Mouse (Mus musculus) layer of hippocampus, adult 11-12 months (tissue): ENCODE data around the gene Xcr1.

Experiments used
- DNase-seq: peaks from one replicate; pipeline ENCODE4 v3.0.0; 2022; ENCODE audit warnings: low spot score

The Xcr1 gene

DNA sequence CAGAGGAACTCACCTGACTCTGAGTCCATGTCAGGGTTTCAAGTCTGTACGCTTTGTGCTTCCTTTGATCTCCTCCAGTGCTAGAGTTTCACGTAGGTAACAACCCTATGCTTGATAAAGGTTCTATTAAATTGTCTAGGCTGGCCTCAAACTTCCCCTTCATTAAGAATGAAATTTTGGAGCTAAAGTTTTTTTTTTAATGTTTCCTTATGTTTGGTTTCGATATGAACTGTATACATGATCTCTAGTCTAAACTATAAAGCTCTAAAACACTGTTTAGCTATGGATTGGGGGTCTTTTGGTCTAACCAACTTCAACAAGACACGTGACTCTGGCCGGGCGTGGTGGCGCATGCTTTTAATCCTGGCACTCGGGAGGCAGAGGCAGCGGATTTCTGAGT lies at the start of gene Xcr1:
Gene Xcr1 (minus strand): TSS at position 101 of the 400 bp plus-strand sequence.
- no peak for DNase-seq

DNA sequence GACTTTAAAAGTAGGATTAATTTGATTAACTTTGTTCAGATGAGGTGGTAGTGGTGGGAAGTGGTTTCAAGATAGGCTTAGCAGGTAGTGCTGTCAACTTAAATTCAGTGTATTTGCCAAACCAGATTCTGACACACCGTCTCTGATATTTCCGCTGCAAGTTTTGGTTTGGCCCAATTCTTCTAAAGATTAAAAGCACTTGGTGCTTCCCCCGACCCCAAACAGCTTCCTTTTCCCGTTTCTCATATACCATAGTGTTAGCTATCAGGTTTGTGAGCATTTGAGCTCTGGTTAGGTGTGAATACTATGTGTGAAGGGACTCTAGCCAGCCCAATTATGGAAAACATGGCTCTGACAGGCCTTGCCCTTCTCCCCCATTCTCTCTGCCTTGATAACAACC lies 10.2 kb upstream of the Xcr1 start:
- DNase-seq: no peak

DNA sequence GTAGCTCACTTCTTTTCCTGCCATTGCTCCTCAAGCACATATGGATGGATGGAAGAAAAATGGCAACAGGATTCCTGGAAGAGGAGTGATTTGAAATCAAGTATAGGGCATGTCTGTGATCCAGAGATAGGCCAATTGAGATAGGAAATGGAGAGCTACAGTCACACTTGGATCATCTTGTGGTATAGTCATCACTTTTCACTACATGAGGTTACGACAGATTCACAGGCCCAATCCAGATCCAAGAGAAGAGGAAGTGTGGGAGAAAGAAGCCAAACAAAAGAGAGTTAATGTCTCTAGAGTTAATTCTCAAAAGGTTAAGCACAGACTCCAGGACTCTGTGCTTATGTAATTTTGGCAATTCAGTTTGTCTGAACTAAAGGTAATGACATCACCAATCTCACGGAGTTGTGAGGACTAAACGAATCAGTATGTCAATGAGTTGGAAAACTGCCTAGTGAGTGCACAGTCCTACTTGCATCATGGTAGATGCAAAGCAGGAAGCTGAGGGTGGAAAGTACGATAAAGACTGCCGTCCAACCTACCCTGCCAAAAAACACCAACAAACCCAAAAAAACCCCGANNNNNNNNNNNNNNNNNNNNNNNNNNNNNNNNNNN lies 7.4 kb upstream of the Xcr1 start:
- no peak for DNase-seq

DNA sequence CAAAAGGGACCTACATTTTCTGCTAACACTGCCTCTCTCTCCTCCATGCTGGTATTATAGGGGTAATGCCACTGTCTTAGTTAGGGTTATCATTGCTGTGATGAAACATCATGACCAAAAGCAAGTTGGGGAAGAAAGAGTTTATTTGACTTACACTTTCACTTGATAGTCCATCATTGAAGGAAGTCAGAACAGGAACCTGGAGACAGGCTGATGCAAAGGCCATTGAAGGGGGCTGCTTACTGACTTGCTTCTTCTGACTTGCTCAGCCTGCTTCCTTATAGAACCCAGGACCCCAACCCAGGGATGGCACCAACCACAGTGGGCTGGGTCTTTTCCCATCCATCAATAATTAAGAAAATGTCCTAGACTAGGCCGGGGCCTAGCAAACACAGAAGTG lies 1.8 kb upstream of the Xcr1 start:
- DNase-seq: no peak

DNA sequence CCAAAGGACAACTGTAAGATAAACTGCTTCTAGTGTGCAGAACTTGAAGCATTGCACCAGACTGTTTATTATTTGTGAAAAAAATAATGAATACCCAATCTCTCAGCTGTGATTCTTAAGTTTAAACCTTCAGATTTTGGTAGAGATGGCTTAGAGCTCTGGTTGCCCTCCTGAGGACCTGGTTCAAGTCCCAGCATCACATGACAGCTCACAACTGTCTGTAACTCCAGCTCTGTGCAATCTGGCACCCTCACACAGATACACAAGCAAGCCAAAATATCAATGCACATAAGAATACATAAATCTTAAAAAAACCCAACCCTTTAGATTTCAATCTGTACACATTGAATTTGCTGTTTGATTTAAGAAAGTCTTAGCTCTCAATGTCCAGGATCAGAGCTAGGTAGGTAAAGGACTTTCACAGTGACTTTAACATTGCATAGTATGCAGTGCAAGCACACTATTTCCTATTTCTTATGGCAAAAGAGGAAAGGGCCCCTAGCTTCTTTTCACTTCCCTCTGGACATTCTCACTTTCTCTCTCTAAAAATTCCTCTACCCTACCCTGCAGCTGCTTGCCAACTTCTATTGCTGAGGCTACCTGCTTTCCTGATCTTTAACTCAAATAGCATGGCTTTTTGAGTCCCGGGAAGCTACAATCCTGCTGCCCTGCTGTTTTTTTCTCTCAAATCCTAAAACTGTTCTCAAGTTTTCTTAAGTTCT lies 1.2 kb upstream of the Xcr1 start:
- DNase-seq: no peak

DNA sequence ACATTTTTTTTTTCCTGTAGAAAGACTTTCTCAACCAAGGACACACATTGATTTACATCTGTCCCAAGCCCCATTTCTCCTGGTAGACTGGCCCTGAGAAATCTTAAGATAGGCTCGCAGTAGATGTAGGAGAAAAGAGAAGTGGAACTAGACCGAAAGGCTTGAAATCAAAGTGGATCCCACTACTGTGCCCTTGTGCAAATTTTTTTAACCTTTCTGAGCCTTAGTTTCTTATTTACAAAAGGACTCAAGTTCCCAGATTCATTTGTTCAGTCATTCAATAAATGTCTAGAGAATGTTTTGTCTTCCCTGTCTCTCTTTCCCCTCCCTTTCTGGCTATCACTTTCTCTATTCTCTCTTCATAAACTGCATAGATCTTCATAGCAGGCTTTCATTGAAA lies 5.0 kb downstream of the Xcr1 start:
- no peak for DNase-seq

DNA sequence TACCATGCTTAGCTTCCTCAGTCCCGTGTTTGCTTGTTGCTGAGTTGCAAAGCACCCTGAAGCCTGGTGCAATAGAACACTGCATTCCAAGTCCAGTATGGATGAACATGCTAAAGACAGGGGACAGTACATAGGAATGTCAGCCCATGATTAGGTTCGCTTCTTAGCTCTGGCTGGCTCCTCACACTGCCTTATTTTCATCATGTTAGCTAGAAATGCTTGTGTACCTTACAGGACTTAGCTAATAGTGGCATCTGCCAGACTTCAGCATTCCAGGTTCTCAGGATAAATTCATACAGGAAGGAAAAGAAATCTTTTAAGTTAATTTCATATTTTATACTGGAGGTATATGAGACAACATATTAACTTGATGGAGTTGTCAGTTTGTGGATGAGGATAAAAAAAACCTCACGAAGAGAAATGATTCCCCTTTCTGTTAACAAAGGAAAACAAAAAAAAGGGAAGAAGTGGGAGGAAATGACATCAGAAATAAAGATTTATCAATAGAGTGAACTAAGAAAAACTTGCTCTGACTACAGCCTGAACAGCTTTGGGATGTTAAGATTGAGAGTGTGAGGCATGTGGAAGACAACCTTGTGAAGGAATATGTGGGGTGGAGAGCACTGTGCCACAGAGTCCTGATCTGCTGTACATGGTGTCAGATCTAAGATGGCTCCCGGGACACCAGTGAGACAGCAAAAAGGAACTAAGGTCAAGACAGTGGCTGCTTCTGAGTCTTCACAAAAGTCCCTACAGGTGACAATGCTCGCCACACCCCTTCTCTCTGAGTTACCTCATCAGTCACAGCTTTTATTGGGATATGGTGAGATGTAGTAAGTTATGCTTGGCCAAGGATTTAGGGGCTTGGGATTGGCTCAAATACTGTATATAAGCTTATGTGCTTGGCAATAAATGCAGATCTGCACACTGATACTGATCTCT lies 9.1 kb downstream of the Xcr1 start:
- DNase-seq: no peak

DNA sequence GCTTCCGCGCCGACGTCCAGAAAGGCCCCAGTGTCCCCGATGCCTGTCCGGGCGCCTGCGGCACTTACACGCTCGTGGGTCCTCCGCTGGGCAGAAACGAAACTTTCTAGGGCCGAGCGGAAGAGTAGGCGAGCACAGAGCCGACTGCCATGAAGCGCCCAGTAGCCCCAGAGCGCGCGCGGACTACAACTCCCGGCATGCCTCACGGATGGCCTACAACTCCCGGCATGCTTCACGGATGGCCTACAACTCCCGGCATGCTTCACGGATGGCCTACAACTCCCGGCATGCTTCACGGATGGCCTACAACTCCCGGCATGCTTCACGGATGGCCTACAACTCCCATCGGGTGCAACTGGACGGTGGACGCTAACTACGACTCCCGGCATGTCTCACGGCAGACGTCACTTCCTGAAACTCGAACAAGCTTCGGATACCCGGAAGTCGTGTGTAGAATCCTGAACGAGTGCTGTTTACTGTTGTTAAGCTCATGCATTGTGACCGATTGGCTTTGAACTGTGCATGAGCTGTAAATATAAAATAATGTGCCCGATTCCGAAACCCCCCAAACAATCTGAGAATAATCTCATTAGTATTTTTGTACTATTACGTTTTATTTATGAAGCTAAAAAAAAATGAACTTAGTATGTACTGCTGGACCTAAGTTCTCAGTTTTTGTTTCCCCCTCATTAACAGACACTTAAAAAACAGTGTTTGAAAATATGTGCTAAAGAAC lies 9.9 kb downstream of the Xcr1 start, which contains the start of gene Fyco1:
Gene Fyco1 (minus strand): TSS at position 187 of the 736 bp plus-strand sequence.
- peak; percentile 97 for DNase-seq

DNA sequence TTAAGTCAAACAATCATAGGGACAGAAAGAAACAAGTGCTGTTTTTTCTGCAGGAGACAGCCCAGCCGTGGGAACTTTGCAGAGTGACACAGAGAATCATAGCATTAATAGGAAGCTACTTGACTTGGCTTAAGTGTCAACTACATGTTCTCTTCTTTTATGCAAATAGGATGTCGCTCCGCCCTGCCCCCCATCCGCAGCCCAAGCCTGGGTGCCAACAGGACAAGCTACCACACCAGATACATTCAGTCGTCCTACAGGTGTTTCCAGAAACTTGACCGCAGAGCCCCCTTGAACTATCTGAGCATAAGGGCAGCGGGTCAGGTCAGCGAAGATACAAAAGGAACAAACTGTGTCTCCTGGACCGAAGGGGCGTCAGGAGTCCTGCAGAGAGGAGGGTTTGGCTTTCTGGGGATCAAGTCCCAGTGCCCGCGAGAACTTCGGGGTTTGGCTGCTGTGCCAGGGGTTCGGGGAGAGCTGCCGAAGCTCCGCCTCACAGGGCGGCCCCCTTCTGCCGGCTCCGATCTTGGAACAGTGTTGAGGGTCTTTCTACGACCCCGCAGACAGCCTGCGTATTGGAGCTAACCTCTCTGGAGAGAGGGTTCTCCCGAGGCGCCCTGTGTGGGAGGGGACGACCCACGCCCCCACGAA lies 10.6 kb downstream of the Xcr1 start:
- peak; percentile 53 for DNase-seq

DNA sequence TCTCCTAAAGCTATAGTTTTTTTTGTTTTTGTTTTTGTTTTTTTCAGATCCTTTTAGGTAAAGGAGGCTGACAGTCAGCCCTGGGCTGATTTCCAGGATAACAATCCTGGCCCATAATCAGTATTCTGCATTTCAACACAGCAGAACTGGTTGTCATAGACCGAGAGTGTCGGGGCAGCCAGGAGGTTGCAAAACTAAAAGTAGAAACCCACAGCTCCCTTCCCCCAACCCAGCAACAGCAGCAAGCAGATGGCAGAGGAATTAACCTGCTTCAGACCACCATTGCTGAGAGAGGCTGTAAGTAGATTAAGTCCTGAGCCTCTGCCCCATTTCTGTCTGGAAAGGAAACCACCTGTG lies 11.1 kb downstream of the Xcr1 start:
- DNase-seq: peak; percentile 51

DNA sequence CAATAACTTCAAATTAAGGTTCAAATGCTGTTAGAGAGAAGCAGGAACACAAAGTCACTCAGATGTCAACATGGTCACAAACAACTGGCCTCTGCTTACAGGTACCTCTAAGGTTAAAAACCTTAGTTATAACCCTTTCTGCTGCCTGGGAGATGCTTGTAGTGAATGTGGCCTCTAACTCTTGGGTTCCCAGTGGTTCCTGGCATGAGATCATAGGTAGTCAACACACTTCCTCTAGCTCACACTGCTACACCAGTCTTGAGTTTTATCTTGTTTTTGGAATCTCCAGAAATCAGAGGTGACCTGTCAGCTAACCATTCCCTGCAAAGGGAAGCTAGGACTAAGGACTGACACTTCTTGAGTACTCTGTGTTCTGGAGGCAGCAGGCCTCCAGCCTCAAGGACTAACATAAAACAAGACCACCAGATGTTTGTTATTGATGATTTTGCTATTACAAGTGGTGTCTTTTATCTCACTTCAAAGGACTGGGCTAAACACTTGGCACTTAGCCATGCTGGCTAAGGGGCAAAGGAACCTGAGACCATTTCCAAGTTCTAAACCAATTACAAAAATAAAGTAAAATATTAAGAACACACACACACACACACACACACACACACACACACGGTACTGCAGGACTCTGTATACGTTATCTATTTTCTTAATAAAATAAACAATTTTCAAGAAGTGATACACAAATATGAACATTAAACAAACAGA lies 11.7 kb downstream of the Xcr1 start:
- DNase-seq: peak; percentile 21

DNA sequence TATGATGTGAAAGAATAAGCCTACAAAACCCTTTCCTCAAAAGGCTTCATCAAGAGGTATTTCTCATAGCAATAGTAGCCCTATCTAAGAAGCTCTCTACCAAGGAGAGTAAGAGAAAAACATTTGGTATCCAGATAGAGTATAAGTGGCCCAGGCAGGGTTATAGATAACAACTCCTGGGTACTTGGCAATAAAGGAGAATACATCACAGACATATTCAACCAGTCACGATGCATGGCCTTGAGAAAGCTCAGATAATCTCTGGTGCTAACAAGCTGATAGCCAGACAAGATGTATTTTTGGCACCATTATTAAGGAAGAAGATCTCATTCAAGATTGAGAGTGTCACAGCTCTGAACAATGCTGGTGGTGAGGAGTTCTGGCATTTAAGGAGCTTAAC lies 15.3 kb downstream of the Xcr1 start:
- DNase-seq: no peak

DNA sequence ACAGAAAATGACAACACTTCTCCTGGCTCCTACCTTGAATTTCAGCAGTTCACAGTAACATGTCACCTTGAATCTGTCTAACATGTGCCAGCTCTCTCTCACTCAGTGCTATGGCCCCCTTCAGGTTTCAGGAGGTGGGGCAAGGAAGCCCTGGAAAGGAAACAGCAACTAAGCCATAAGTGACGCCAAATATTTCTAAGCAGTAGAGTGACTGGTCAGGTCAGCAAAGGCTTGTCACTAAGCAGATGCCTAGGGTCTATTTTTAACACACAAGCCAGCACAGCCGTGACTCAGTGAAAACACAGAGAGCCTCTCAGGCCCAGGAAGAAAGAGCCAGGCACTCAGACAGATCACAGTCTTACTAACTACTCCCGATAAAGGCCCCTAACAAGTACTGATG lies 16.7 kb downstream of the Xcr1 start:
- no peak for DNase-seq

DNA sequence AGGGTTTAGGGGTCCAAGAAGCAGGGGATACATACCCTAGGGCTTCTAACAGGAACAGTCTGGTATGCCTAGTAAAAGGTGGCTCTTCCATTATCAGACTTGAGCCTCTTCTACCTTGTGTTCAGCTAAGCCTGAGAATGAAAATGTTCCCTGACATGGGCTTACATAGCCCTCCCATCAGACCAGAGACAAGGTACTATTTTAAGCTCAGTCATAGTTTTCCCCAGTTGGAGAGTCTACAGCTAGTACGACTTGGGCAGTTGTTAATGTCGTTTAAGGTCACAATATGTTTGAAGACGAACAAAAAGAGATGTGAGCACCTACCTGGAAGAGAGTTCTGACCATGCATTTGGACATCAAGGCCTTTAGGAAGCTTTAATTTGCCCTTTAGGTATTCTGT lies 17.4 kb downstream of the Xcr1 start:
- no peak for DNase-seq

DNA sequence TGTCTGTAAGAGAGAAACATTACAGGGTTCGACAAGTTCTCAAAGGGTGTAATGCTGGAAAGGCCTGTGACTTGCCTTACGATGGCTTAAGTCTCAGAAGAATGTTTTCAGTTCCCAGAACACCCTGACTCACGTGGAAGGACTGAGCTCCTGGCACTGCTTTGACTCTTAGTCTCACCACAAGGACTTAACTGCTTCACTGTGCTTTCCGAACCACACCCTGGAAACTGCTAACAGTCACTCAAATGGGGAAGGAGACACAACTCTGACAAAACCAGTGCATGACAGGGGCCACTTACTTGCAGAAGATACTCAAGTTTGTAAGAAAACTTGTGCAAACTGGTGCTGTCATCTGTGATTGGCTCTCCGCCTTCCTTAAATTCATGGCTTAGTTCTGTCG lies 21.6 kb downstream of the Xcr1 start:
- DNase-seq: no peak

DNA sequence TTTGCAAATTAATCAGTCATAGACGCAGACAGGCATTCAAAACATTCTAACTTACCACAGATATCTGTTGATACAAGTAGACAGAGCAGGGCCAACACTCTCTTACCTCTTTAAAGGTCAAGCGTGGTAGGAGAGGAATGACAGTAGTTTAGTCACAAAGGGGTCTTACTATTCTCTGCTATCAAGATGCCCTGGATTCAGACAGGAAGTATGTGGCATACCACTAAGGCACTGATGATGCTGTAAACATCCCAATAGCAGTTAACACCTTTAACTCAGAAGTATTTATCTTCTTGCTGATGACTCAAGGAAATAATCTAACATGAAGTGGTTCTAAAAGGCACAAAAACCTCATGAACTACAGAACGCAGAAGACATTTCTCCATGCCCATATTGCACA lies 26.0 kb downstream of the Xcr1 start:
- no peak for DNase-seq

DNA sequence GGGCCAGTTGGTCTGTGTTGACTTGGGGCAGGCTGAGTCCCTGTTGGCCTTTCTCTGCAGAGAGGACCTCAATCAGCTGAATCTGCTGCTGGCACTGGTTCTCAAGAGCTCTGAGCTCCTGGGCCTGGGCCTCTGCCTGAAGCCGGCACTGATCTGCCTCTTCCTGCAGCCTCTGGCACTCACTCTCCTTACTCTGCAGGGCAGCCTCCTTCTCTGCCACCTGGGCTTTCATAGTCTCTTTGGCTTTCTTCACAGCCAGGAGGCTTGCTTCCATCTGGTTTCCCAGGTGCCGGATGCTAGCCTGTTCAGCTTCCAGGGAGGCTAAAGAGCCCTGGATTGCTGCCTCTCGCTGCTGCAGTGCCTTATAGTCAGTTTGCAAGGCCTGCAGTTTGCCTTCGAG lies 32.9 kb downstream of the Xcr1 start:
- peak; percentile 37 for DNase-seq

DNA sequence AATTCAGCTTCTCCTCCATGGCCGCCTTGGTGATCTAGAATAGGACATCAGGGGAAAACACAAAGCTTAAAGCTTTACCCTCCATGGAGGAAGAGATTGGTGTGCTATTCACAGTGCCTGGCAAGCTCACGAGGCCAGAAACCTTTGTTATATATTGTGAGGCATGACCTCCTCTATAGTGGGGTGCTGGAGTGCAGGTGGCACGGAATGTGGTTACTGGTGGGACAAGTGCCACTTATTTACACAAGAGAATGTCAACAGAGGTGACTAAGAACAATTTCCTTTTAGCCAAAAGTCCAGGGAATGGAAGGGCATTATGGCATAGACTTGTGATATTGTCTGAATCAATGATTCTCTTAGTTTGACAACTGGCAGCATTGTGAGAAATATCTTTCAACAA lies 35.2 kb downstream of the Xcr1 start:
- no peak for DNase-seq

DNA sequence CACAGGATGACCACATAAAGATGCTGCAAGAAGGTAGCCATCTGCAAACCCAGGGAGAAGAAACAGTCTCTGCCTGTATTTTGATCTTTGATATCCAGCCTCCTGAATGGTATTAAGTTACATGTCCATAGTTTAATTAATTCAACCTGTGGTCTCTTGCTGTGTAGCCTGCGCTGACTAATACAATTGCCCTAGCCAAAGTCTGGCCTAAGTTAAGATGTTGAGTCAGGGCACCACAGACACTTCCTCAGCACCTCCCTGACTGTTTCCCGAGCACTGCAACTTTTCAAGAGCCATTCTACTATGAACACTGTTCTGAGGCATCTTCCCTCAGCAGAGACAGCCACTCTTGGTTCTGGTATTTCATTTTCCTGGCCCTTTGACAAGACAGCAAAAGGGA lies 43.2 kb downstream of the Xcr1 start:
- DNase-seq: no peak

DNA sequence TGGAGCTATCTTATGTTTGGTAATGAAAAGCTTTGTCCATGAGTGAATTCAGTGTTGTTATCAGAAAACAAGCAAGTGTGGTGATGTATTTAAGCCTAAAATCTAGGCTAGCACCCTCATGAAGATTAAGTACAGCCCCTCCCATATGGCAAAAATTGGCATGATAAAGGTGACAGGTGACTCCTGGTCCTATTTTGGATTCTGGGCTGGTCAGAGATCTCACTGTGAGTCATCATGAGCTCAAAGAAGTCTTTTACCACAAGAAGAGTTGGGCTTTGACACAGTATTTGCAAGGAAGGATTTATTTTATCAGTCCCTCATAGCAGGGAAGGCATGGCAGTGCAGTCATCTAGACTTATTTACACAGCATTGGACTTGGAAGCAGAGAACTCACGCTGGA lies 45.8 kb downstream of the Xcr1 start:
- DNase-seq: no peak

DNA sequence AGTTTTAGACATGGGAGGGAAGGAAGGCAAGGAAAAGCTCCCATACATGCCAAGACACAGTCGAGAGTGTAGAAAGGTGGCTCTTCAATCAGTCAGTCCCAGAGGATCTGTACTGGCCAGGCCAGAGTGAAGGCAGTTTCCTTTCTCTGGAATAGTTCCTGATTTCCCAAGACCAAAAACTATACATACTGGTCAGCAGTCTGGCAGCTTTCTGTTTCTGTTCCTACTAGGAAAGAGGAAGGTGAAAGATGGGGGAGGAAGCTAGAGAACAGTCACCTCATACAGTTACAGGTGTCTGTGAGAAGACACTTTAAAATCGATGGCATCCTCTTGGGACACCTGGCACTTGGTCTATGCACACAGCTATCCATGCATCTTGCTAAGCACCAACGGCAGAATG lies 46.4 kb downstream of the Xcr1 start:
- no peak for DNase-seq
